Mouse (Mus musculus) liver, postnatal 0 days (tissue): ENCODE data around the gene Cnga1.

ENCODE experiments used
- CTCF ChIP-seq: sonication (generic); IDR thresholded peaks from 2 replicates; pipeline ENCODE4 v1.5.1; 2016; ENCODE audit warnings: antibody characterized with exemption, low read depth
- EP300 ChIP-seq: IDR thresholded peaks from 2 replicates; pipeline ENCODE4 v1.6.1; 2016; ENCODE audit warnings: antibody characterized with exemption, low read depth, mild to moderate bottlenecking

DNA sequence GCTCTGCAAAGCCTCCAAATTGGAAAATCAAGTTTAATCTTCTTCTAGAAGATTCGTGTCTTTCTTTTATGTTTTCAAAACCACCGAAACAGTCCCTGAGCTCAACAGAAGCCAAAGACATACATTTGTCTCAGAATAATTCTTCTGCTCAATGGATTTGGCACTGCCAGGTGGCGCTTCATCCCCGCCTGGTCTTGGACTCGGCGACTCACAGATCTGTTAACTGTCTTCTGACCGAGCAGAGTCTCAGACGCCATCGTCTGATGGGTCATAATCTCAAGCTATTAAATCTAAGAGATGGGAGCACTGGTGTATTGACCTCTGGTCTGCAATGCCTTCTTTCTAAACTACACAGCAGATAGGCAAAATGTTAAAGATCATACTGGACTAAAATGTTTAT is 24.3 kb upstream of the Cnga1 start:
- TF ChIP-seq CTCF (no peak), EP300 (no peak)
